Mouse (Mus musculus) liver, embryonic 14.5 days (tissue): Measurements from ENCODE around the gene S100a16.

Experiments used
- CTCF ChIP-seq: IDR thresholded peaks from 2 replicates; pipeline ENCODE4 v1.5.1; 2016; ENCODE audit warnings: antibody characterized with exemption, low read depth, control low read depth
- EP300 ChIP-seq: IDR thresholded peaks from 2 replicates; pipeline ENCODE4 v1.6.1; 2016; ENCODE audit warnings: antibody characterized with exemption, low read depth

GRCm38 (mm10) chr3:90586906-90587305 is 49.9 kb downstream of the S100a16 start:
- TF ChIP-seq EP300 (no peak), CTCF (no peak)
